Mouse (Mus musculus) B cell, adult (primary cell): ENCODE data around the gene Eomes. TPM values are rescaled to one million over a fixed set of nuclear protein-coding genes. Genes with fewer than 3 reads are reported as not detected.

Experiments
- total RNA-seq: library from RNA; stranded (reverse); gene quantifications from 4 replicates; pipeline ENCODE4 v1.2.4, GENCODE M21; 2023; ENCODE audit not compliant: inconsistent age

The Eomes gene
- total RNA-seq, result 0.93 to 1.7 TPM (median 1.2 TPM) in 4 replicates

GRCm38 (mm10) chr9:118477961-118478360, at the start of gene Eomes:
Gene Eomes (plus strand): TSS chr9:118478212.

GRCm38 (mm10) chr9:118506020-118506403, 28.0 kb downstream of the Eomes start, which contains the start of gene Golga4:
Gene Golga4 (plus strand): TSS chr9:118506267.

Other genes with a start within 250 kb of the Eomes start
- gene Golga4, start 28.1 kb downstream of the Eomes start, total RNA-seq, result 82.1 to 112 TPM (median 99.1 TPM) in 4 replicates
- gene Itga9, start 128.5 kb downstream of the Eomes start, total RNA-seq, result 1.2 to 3.6 TPM (median 1.9 TPM) in 4 replicates